Mouse (Mus musculus): Measurements from ENCODE around the gene D630003M21Rik.

DNA sequence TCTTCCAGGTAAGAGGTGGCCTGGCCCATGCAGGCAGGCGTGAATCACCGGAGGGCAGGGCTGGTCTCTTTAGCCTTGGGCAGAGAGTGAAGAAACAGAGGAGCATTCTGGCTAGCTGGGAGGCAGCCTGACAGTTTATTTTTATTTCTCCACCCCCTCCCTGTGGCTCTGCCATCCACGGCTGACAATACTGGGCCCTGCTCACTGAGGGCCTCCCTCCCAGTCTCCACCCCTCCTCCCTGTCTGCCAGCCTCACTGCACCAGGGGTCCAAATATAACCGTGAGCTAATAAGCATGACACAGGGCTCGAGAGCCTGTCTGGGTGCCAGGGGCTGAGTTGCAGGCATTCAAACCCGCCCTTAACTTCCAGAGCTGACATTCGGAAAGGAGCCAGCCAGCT lies 89.4 kb downstream of the D630003M21Rik start:
- TF ChIP-seq CTCF (IDR thresholded peaks at IDR 0.05; ENCODE audit: borderline replicate concordance, control insufficient read depth, extremely low read depth, insufficient read depth, low read length, poor library complexity) (no peak), POLR2A (IDR thresholded peaks at IDR 0.05; ENCODE audit: control insufficient read depth, extremely low read depth, insufficient read depth, low read length, poor library complexity) (no peak)

Data from thymus, adult 2 months (tissue).